Mouse (Mus musculus): ENCODE results near the gene Akr1c19. TPM values are rescaled to one million over a fixed set of nuclear protein-coding genes. Genes with fewer than 3 reads are reported as not detected.
"Not testable (repeated sequence)": the region's sequence is repeated elsewhere in the genome, so short reads cannot be mapped to it uniquely, and the experiment has no call there.

Gene Akr1c19
- polyA plus RNA-seq, 1 experiment from 2014 or later, result 65.8 TPM

DNA sequence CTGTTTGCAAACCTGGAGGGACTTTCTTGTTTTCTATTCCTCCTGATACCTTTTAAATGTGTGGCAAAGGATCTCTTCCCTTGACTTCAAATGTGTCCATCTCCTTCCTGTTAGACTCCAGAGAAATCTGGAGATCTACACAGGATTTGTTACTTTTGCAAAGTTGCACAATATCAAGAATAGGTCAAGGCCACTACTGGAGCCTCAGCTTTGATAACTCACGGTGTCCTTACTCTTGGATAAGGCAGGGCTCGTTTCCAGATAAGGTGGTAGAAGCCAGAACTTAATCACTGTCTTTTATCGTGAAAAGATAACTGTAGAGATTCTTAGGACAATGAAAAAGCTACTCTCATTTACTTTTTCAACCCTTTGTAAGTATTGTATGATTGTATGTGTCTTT lies 36.0 kb upstream of the Akr1c19 start:
- 52% methylated on average over 3 of the region's 3 CpGs for WGBS
- H3K27me3 ChIP-seq (ENCODE audit: control insufficient read depth, insufficient read depth, low read length), result no peaks in the 10 kb centered on the region
- no peak overlapping the region for H3K4me2 ChIP-seq (replicated peaks; ENCODE audit: low read depth)
- ATAC-seq (ENCODE audit: low FRiP score, low TSS enrichment) (no peak), DNase-seq (ENCODE audit: low spot score) (no peak)
- H3K4me1 ChIP-seq (replicated peaks; ENCODE audit: control insufficient read depth, insufficient read depth), result no peaks in the 10 kb centered on the region
- H3K9me3 ChIP-seq (ENCODE audit: control insufficient read depth, low read length), result no peaks in the 10 kb centered on the region
- no peak for TF ChIP-seq EP300 (optimal IDR thresholded peaks at IDR 0.05)
- no peak for TF ChIP-seq CTCF (IDR thresholded peaks at IDR 0.05; ENCODE audit: low read depth)
- H3K27ac ChIP-seq (replicated peaks), result no peak overlapping the region
- no peaks in the 10 kb centered on the region for H3K36me3 ChIP-seq (ENCODE audit: control insufficient read depth, insufficient read depth, low read length)
- no peak overlapping the region for H3K9ac ChIP-seq (ENCODE audit: low read length)
- no peak overlapping the region for H3K4me3 ChIP-seq (ENCODE audit: low read depth, low read length)

GRCm38 (mm10) chr13:4206147-4206903 lies 22.2 kb upstream of the Akr1c19 start:
- 52% methylated on average over 1 of the region's 1 CpGs for WGBS
- H3K4me3 ChIP-seq (ENCODE audit: low read depth, low read length), result no peak overlapping the region
- H3K27me3 ChIP-seq (ENCODE audit: control insufficient read depth, insufficient read depth, low read length), result no peaks in the 10 kb centered on the region
- DNase-seq (ENCODE audit: low spot score) (no peak), ATAC-seq (ENCODE audit: low FRiP score, low TSS enrichment) (peak; percentile 87; the same call in 1 of the 2 replicates)
- no peaks in the 10 kb centered on the region for H3K36me3 ChIP-seq (ENCODE audit: control insufficient read depth, insufficient read depth, low read length)
- no peaks in the 10 kb centered on the region for H3K4me1 ChIP-seq (replicated peaks; ENCODE audit: control insufficient read depth, insufficient read depth)
- H3K4me2 ChIP-seq (replicated peaks; ENCODE audit: low read depth), result no peak overlapping the region
- no peaks in the 10 kb centered on the region for H3K9me3 ChIP-seq (ENCODE audit: control insufficient read depth, low read length)
- H3K27ac ChIP-seq (replicated peaks), result no peak overlapping the region
- no peak for TF ChIP-seq CTCF (IDR thresholded peaks at IDR 0.05; ENCODE audit: low read depth)
- TF ChIP-seq EP300 (optimal IDR thresholded peaks at IDR 0.05), result no peak
- no peak overlapping the region for H3K9ac ChIP-seq (ENCODE audit: low read length)

- Histone ChIP-seq H3K4me1 (replicated peaks; ENCODE audit: control insufficient read depth, insufficient read depth) (no peaks in the 10 kb centered on the region), H3K9me3 (ENCODE audit: control insufficient read depth, low read length) (no peaks in the 10 kb centered on the region), H3K27me3 (ENCODE audit: control insufficient read depth, insufficient read depth, low read length) (no peaks in the 10 kb centered on the region), H3K4me2 (replicated peaks; ENCODE audit: low read depth) (no peak overlapping the region), H3K27ac (replicated peaks) (no peak overlapping the region), H3K36me3 (ENCODE audit: control insufficient read depth, insufficient read depth, low read length) (no peaks in the 10 kb centered on the region), H3K9ac (ENCODE audit: low read length) (no peak overlapping the region), H3K4me3 (ENCODE audit: low read depth, low read length) (no peak overlapping the region)
- WGBS, result 78% methylated on average over 19 of the region's 20 CpGs
- ATAC-seq (ENCODE audit: low FRiP score, low TSS enrichment) (no peak), DNase-seq (ENCODE audit: low spot score) (no peak)
- TF ChIP-seq CTCF (IDR thresholded peaks at IDR 0.05; ENCODE audit: low read depth) (no peak), EP300 (optimal IDR thresholded peaks at IDR 0.05) (no peak)
Measured at GRCm38 (mm10) chr13:4211560-4212299, 16.8 kb upstream of the Akr1c19 start.

DNA sequence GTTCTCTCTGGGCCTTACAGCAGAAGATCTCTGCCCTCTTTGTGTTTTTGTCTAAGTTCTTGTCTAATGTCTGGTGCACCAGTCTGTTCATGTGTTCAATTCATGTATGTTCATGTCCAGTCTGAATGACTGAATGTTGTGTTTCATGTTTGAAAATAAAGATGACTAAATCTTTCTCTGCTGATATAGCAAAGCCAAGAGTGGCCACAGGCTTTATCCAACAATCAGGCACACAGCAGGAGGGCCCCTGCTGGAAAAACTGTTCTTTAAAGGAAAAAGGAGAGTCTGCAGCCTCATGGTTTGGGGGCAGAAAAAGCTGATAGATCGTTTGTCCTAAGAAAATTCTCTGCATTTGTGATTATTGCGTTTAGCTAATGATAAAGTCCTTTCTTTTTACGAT lies 16.2 kb upstream of the Akr1c19 start:
- no peak for TF ChIP-seq EP300 (optimal IDR thresholded peaks at IDR 0.05)
- no peak for TF ChIP-seq CTCF (IDR thresholded peaks at IDR 0.05; ENCODE audit: low read depth)
- H3K4me3 ChIP-seq (ENCODE audit: low read depth, low read length), result no peak overlapping the region
- H3K9ac ChIP-seq (ENCODE audit: low read length), result no peak overlapping the region
- no peaks in the 10 kb centered on the region for H3K27me3 ChIP-seq (ENCODE audit: control insufficient read depth, insufficient read depth, low read length)
- H3K4me1 ChIP-seq (replicated peaks; ENCODE audit: control insufficient read depth, insufficient read depth), result no peaks in the 10 kb centered on the region
- no peaks in the 10 kb centered on the region for H3K9me3 ChIP-seq (ENCODE audit: control insufficient read depth, low read length)
- no peak overlapping the region for H3K27ac ChIP-seq (replicated peaks)
- ATAC-seq (ENCODE audit: low FRiP score, low TSS enrichment) (no peak), DNase-seq (ENCODE audit: low spot score) (no peak)
- H3K36me3 ChIP-seq (ENCODE audit: control insufficient read depth, insufficient read depth, low read length), result no peaks in the 10 kb centered on the region
- 78% methylated on average over 3 of the region's 3 CpGs for WGBS
- H3K4me2 ChIP-seq (replicated peaks; ENCODE audit: low read depth), result no peak overlapping the region

DNA sequence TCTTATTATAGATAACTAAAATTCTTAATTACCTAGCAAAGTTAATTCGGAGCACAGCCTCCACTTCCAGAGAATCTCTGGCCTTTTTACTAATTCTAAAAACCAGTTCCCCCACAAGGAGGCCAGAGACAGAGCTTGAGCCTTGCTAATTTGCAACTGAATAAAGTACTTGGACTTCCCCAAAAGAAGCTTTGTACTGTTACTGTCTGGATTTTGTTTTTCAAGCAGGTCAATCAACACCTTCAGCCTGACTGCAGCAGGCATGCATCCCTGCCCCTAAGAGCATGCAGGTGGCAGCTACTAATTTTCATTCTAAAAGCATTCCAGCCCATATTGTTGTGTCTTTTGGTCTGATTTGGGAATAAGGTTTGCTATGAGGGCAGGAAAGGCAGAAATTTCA lies 13.0 kb upstream of the Akr1c19 start:
- not testable (repeated sequence) for H3K4me1 ChIP-seq (replicated peaks; ENCODE audit: control insufficient read depth, insufficient read depth); H3K27ac ChIP-seq (replicated peaks); DNase-seq (ENCODE audit: low spot score); H3K27me3 ChIP-seq (ENCODE audit: control insufficient read depth, insufficient read depth, low read length); H3K9me3 ChIP-seq (ENCODE audit: control insufficient read depth, low read length); ATAC-seq (ENCODE audit: low FRiP score, low TSS enrichment); H3K4me2 ChIP-seq (replicated peaks; ENCODE audit: low read depth); H3K9ac ChIP-seq (ENCODE audit: low read length); H3K36me3 ChIP-seq (ENCODE audit: control insufficient read depth, insufficient read depth, low read length); H3K4me3 ChIP-seq (ENCODE audit: low read depth, low read length)
- 91% methylated on average over 1 of the region's 1 CpGs for WGBS

All from stomach, postnatal 0 days (tissue).